Mouse (Mus musculus) stomach, postnatal 0 days (tissue): ENCODE data around the gene Tnfaip8l1.

Experiments
- CTCF ChIP-seq: IDR thresholded peaks from 2 replicates; pipeline ENCODE4 v1.5.1; 2016; ENCODE audit warnings: antibody characterized with exemption, low read depth, mild to moderate bottlenecking, moderate library complexity
- EP300 ChIP-seq: optimal IDR thresholded peaks from 2 replicates; pipeline ENCODE3; 2016; ENCODE audit warnings: antibody characterized with exemption

- TF ChIP-seq CTCF (no peak), EP300 (no peak)
Observed at GRCm38 (mm10) chr17:56191266-56191665, 29.0 kb downstream of the Tnfaip8l1 start.
